Mouse (Mus musculus): ENCODE measurements around the gene Gpr107.

- TF ChIP-seq CEBPB (IDR thresholded peaks at IDR 0.05; ENCODE audit: insufficient read depth, poor library complexity, severe bottlenecking) (no peak), TCF12 (IDR thresholded peaks at IDR 0.05; ENCODE audit: insufficient read depth, poor library complexity, severe bottlenecking) (no peak), POLR2A (IDR thresholded peaks at IDR 0.05; ENCODE audit: insufficient read length, low read depth) (no peak), SRF (IDR thresholded peaks at IDR 0.05; ENCODE audit: control insufficient read depth, insufficient read length, low read depth) (no peak), MYOG (IDR thresholded peaks at IDR 0.05; ENCODE audit: control insufficient read depth in 1 of 3, insufficient read depth in 1 of 3, insufficient read length in 2 of 3, low read depth in 2 of 3) (no peak), TCF3 (IDR thresholded peaks at IDR 0.05; ENCODE audit: insufficient read length, low read depth) (no peak), E2F4 (IDR thresholded peaks at IDR 0.05; ENCODE audit: insufficient read depth) (no peak), MYOD1 (IDR thresholded peaks at IDR 0.05; ENCODE audit: control insufficient read depth in 1 of 3, insufficient read length in 2 of 3, low read depth in 2 of 3) (no peak)
Observed at GRCm38 (mm10) chr2:31182786-31183330, 30.7 kb downstream of the Gpr107 start.

Measured in myocyte (in vitro differentiated cells).